Mouse (Mus musculus): ENCODE data around the gene Ikzf3.
A peak's percentile ranks its signal among the peaks of the same experiment; 100 is the strongest.

The Ikzf3 gene

GRCm38 (mm10) chr11:98512881-98513280, 33.0 kb downstream of the Ikzf3 start:
- DNase-seq (ENCODE audit: low read depth, low spot score) = no peak

GRCm38 (mm10) chr11:98510125-98510524, 35.7 kb downstream of the Ikzf3 start:
- DNase-seq (ENCODE audit: low read depth, low spot score) = no peak

- no peak for DNase-seq (ENCODE audit: low read depth, low spot score)
Measured at GRCm38 (mm10) chr11:98509434-98509833, 36.4 kb downstream of the Ikzf3 start.

GRCm38 (mm10) chr11:98504926-98505325, 40.9 kb downstream of the Ikzf3 start:
- DNase-seq (ENCODE audit: low read depth, low spot score) = no peak

GRCm38 (mm10) chr11:98497388-98498288, 48.2 kb downstream of the Ikzf3 start:
- DNase-seq (ENCODE audit: low read depth, low spot score) = peak; percentile 79

GRCm38 (mm10) chr11:98495176-98495719, 50.6 kb downstream of the Ikzf3 start:
- DNase-seq (ENCODE audit: low read depth, low spot score) = no peak

GRCm38 (mm10) chr11:98493394-98493793, 52.4 kb downstream of the Ikzf3 start:
- DNase-seq (ENCODE audit: low read depth, low spot score) = no peak

GRCm38 (mm10) chr11:98492959-98493358, 52.9 kb downstream of the Ikzf3 start:
- no peak for DNase-seq (ENCODE audit: low read depth, low spot score)

- no peak for DNase-seq (ENCODE audit: low read depth, low spot score)
Measured at GRCm38 (mm10) chr11:98491571-98491970, 54.3 kb downstream of the Ikzf3 start.

GRCm38 (mm10) chr11:98488540-98489234, 57.1 kb downstream of the Ikzf3 start:
- no peak for DNase-seq (ENCODE audit: low read depth, low spot score)

- no peak for DNase-seq (ENCODE audit: low read depth, low spot score)
Measured at GRCm38 (mm10) chr11:98487526-98488040, 58.2 kb downstream of the Ikzf3 start.

GRCm38 (mm10) chr11:98485749-98486148, 60.1 kb downstream of the Ikzf3 start:
- DNase-seq (ENCODE audit: low read depth, low spot score) = no peak

- DNase-seq (ENCODE audit: low read depth, low spot score) = no peak
Measured at GRCm38 (mm10) chr11:98482067-98482466, 63.8 kb downstream of the Ikzf3 start.

GRCm38 (mm10) chr11:98481231-98481630, 64.6 kb downstream of the Ikzf3 start:
- no peak for DNase-seq (ENCODE audit: low read depth, low spot score)

- no peak for DNase-seq (ENCODE audit: low read depth, low spot score)
Measured at GRCm38 (mm10) chr11:98479940-98480497, 65.8 kb downstream of the Ikzf3 start.

- DNase-seq (ENCODE audit: low read depth, low spot score) = no peak
Measured at GRCm38 (mm10) chr11:98479026-98479939, 66.5 kb downstream of the Ikzf3 start.

GRCm38 (mm10) chr11:98477011-98477701, 68.7 kb downstream of the Ikzf3 start:
- no peak for DNase-seq (ENCODE audit: low read depth, low spot score)

- no peak for DNase-seq (ENCODE audit: low read depth, low spot score)
Measured at GRCm38 (mm10) chr11:98476434-98476807, 69.4 kb downstream of the Ikzf3 start.

GRCm38 (mm10) chr11:98475630-98476433, 70.0 kb downstream of the Ikzf3 start:
- DNase-seq (ENCODE audit: low read depth, low spot score) = no peak

Data from forelimb bud, embryonic 11.5 days (tissue).